Mouse (Mus musculus): ENCODE measurements at regions not wholly inside any gene's neighbourhood (a gene's known extent, or its start where the extent isn't known, plus 50 kb on each side); places are given as distances from the start of the nearest gene placed in this dataset.

DNA sequence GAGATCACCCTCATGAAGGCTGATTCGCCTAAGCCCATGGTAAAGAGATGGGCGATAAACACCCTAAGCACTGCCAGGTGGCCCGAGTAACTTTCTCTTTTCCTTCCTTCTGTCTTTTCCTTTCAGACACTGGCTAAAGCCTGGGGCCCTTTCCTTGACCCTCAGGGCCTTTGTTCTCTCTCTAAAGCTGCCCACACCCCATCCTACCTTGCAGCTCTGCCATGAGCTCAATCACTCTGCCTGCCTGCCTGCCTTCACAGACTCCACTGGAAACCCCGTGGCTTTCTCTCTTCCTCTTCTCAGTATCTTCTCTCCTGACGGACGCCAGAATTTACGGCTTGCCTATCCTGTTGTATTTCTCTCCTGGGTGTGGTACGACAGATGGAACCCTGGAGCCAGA, 145.1 kb upstream of the Jarid2 start:
- TF ChIP-seq EP300 (IDR thresholded peaks at IDR 0.05; ENCODE audit: low read depth) (no peak), CTCF (IDR thresholded peaks at IDR 0.05; ENCODE audit: low read depth) (no peak)
